Mouse (Mus musculus): ENCODE data around the gene Rfc1. TPM values are rescaled to one million over a fixed set of nuclear protein-coding genes. Genes with fewer than 3 reads are reported as not detected.

The Rfc1 gene
- 10 to 100 TPM; 24.5 to 32.0 TPM for total RNA-seq (2021)
- long read RNA-seq, experiment 1, full-length matches to known transcripts: 19 of 39 reads
- long read RNA-seq, experiment 1, partial matches to known transcripts: 10 of 39 reads
- long read RNA-seq, experiment 1, other reads (novel, unspliced or antisense): 10 of 39 reads
- long read RNA-seq, experiment 2, full-length matches to known transcripts: 8 of 15 reads
- long read RNA-seq, experiment 2, partial matches to known transcripts: 4 of 15 reads
- long read RNA-seq, experiment 2, other reads (novel, unspliced or antisense): 3 of 15 reads

GRCm38 (mm10) chr5:65335298-65336074 lies at the start of gene Rfc1:
Gene Rfc1 (minus strand): TSS chr5:65335670.
- DNase-seq (ENCODE audit: low spot score in 2 of 2): peak; percentile 81 to 91

- no peak for DNase-seq (ENCODE audit: low spot score in 2 of 2)
These were observed 39.3 kb upstream of the Rfc1 start for GRCm38 (mm10) chr5:65374746-65375145.

DNA sequence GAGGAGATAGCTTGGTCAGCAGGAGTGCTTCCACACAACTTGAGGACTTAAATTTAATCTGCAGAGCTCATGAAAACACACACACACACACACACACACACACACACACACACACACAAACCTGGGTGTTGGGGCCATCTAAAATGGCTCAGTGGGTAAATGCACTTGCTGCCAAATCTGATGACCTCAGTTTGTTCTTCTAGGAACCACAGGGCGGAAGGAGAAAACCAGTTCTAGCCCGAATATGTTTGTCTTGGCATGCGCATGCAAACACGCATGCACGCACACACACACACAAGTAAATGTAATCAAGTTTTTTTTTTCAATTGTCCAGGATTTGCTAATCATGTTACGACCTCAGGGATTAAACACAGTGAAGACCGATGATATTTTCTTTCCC lies 36.1 kb upstream of the Rfc1 start:
- DNase-seq (ENCODE audit: low spot score in 2 of 2): no peak

DNA sequence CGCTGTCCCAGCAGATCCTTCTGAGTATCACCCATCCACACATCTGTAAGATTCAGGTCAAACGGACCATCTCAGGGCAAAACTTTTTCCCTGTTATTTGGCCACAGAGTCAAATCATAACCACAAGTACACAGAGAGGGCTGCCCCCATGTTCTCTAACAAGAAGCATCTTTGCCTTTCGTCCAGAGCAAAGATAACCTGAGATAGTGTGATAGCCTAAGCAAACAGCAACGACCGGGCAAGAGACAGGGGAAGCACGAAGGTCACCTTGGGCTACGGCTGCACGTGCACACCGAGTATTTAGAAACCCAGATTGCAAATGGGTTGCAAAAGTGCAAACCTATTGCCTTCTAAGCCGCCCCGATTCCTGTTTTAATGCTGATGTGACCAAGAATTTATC lies 32.4 kb upstream of the Rfc1 start:
- no peak for DNase-seq (ENCODE audit: low spot score in 2 of 2)

DNA sequence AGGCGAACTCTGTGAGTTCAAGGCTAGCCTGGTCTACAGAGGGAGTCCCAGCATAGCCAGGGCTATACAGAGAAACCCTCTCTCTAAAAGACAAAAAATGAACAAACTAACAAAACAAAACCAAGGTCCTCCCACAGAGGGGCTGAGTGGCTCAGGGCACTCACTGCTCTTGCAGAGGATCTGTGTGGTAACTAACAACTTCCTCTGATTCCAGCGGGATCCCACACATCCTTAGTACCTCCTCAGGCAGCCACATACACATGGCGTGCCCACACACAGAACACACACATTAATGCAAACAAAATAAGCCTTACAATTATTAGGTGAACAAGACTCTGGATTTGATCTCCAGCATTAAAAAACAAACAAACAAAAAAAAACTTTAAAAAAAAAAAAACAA lies 22.3 kb upstream of the Rfc1 start:
- no peak for DNase-seq (ENCODE audit: low spot score in 2 of 2)

GRCm38 (mm10) chr5:65356851-65357250 lies 21.4 kb upstream of the Rfc1 start:
- no peak for DNase-seq (ENCODE audit: low spot score in 2 of 2)

DNA sequence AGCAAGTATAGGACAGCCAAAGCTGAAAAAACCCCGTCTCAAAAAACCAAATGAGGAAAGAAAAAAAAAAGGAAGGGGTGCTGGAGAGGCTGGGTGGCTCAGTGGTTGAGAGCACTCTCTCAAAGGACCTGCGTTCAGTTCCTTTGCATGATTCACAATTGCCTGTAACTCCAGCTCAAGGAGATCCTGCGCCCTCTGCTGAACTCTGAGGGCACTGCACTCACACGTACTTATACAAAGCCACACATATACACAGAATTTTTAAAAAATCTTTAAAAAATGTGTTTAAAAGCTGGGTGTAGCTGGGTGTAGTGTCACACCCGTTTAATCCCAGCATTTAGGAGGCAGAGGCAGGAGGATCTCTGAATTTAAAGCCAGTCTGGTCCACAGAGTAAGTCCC lies 19.5 kb upstream of the Rfc1 start:
- DNase-seq (ENCODE audit: low spot score in 2 of 2): no peak

- DNase-seq (ENCODE audit: low spot score in 2 of 2): no peak
These were observed 18.6 kb upstream of the Rfc1 start for GRCm38 (mm10) chr5:65354097-65354496.

GRCm38 (mm10) chr5:65350508-65350907 lies 15.0 kb upstream of the Rfc1 start:
- DNase-seq (ENCODE audit: low spot score in 2 of 2): no peak

DNA sequence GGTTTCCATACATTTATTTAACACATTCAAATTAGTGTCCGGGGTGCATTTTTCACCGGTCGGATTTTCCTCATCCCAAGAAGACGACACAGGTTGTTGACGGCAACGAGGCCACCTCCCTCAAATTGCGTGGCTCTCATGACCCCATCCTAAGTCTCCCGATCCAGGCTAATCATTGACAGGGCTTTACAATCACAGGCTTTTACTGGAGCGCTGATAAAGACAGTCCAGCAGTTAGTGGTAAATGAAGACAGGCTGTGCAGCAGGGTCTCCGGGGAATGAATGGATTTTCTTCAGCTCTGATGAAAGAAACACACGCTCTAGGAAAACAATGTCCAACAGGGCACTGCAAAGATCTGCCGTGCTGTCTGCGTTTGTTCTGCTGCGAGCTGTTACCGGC lies 12.7 kb upstream of the Rfc1 start, which contains the start of gene Klb:
Gene Klb (plus strand): TSS at position 147 of the 400 bp plus-strand sequence.
- no peak for DNase-seq (ENCODE audit: low spot score in 2 of 2)

GRCm38 (mm10) chr5:65340167-65340566 lies 4.7 kb upstream of the Rfc1 start:
- no peak for DNase-seq (ENCODE audit: low spot score in 2 of 2)

DNA sequence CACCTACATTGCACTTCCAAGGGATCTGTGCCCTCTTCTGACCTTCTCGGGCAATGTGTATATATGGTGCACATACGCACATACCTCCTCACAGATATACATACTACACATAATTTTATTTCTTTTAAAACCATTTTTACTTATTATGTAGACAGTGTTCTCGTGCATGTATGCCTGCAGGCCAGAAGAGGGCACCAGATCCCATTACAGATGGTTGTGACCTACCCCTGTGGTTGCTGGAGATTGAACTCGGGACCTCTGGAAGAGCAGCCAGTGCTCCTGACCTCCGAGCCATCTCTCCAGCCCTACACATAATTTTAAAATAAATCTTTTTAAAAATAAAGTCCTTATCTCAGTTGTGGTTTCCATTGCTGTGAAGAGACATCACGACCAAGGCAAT lies 2.9 kb upstream of the Rfc1 start:
- no peak for DNase-seq (ENCODE audit: low spot score in 2 of 2)

GRCm38 (mm10) chr5:65336075-65336355 lies 545 bp upstream of the Rfc1 start:
- no peak for DNase-seq (ENCODE audit: low spot score in 2 of 2)

DNA sequence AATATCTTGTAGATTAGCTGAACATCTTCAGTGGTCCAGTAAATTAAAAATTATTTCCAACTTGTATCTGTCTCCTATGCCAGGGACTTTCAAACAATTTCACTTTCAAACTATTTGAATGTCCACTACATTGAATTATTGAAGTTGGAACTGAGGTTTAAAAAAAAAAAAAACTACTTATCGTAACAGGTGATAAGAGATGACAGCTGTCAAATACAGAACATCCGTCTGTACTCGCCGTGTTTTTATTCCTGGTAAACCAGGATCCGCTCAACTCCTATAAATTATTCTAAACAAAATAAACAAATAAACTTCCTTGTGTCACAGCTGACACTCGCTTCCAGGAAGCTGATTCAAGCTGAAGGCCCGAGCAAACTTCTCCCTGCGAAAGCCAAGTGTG lies 682 bp downstream of the Rfc1 start:
- DNase-seq (ENCODE audit: low spot score in 2 of 2): no peak

GRCm38 (mm10) chr5:65329971-65330370 lies 5.5 kb downstream of the Rfc1 start:
- DNase-seq (ENCODE audit: low spot score in 2 of 2): no peak

- DNase-seq (ENCODE audit: low spot score in 2 of 2): no peak
These were observed 9.3 kb downstream of the Rfc1 start for GRCm38 (mm10) chr5:65326212-65326611.

GRCm38 (mm10) chr5:65324758-65325355 lies 10.6 kb downstream of the Rfc1 start:
- DNase-seq (ENCODE audit: low spot score in 2 of 2): no peak

- DNase-seq (ENCODE audit: low spot score in 2 of 2): no peak
These were observed 11.2 kb downstream of the Rfc1 start for GRCm38 (mm10) chr5:65324271-65324670.

GRCm38 (mm10) chr5:65322165-65322564 lies 13.3 kb downstream of the Rfc1 start:
- DNase-seq (ENCODE audit: low spot score in 2 of 2): no peak

GRCm38 (mm10) chr5:65319176-65319575 lies 16.3 kb downstream of the Rfc1 start:
- no peak for DNase-seq (ENCODE audit: low spot score in 2 of 2)

- DNase-seq (ENCODE audit: low spot score in 2 of 2): no peak
These were observed 26.6 kb downstream of the Rfc1 start for GRCm38 (mm10) chr5:65308866-65309265.

DNA sequence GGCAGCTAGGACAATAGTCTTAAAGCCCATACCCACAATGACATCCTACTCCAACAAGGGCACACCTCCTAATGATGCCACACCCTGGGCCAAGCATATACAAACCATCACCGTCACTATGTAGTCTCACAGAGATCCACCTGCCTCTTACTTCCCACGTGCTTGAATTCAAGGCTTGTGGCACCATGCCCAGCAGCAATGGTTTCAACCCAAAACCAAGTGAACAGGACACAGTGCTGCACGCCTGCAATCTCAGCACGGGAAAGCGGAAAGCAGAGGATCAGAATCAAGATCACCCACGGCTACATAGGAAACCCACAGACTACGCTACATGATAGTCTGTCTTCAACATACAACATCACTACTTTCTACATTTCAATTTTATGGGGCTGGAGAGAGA lies 27.3 kb downstream of the Rfc1 start:
- no peak for DNase-seq (ENCODE audit: low spot score in 2 of 2)

- DNase-seq (ENCODE audit: low spot score in 2 of 2): no peak
These were observed 30.0 kb downstream of the Rfc1 start for GRCm38 (mm10) chr5:65305516-65305915.
